Mouse (Mus musculus) testis, adult 2 months (tissue): ENCODE measurements around the gene Ccl19.
"Not testable (repeated sequence)": the region's sequence is repeated elsewhere in the genome, so short reads cannot be mapped to it uniquely, and the experiment has no call there.

Experiments
- CTCF ChIP-seq: fragments of 200-500 bp; IDR thresholded peaks from 2 replicates; pipeline ENCODE4 v1.5.1; 2012; ENCODE audit warnings: low read depth, mild to moderate bottlenecking, inconsistent platforms, low read length, moderate library complexity; ENCODE audit not compliant: control insufficient read depth, insufficient read depth, insufficient replicate concordance
- POLR2A ChIP-seq: fragments of 200-500 bp; IDR thresholded peaks from 2 replicates; pipeline ENCODE4 v1.6.1; 2012; ENCODE audit warnings: low read depth, mild to moderate bottlenecking, inconsistent platforms, low read length, moderate library complexity; ENCODE audit not compliant: control insufficient read depth

DNA sequence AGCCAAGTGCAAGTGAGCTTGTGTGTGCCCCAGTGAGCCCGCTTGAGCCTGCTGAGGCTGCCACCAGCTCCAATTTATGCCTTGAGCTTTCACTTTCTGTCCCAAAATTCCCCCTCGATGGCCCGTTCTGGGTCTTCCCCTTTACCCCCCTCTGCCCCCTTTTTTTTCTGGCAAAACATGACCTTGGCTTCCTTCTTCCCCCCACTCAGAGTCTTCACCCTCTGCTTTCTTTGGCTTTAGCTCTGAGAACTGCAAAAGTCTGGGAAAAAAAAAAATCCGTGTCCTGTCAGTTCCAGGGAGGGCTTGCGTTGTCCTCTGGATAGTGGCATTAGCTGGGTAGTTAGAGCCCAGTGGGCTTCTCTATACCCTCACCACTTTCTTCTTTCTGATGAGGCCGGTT lies at the start of gene Ccl19:
- not testable (repeated sequence) for TF ChIP-seq CTCF, POLR2A
